Mouse (Mus musculus) forebrain, embryonic 16.5 days (tissue): ENCODE data around the gene Olfr849. TPM values are rescaled to one million over a fixed set of nuclear protein-coding genes. Genes with fewer than 3 reads are reported as not detected.

ENCODE experiments used
- ATAC-seq: fragments of 200-750 bp; cut with Nextera tagmentation; 2 replicates; pipeline ENCODE4 v1.8.0; 2017; ENCODE audit warnings: mild to moderate bottlenecking, moderate library complexity
- H3K27ac ChIP-seq: fragments of 300-500 bp; sonication (generic); 2 replicates; pipeline ENCODE4 v1.5.1; 2014; ENCODE audit warnings: low read length, control low read depth
- H3K27me3 ChIP-seq: fragments of 300-500 bp; sonication (generic); replicated peaks from 2 replicates; pipeline ENCODE4 v1.6.1; 2014; ENCODE audit warnings: low read length; ENCODE audit not compliant: control insufficient read depth, insufficient read depth
- H3K36me3 ChIP-seq: fragments of 300-500 bp; sonication (generic); 2 replicates; pipeline ENCODE4 v1.6.1; 2014; ENCODE audit not compliant: control insufficient read depth, insufficient read depth
- H3K4me1 ChIP-seq: fragments of 300-500 bp; sonication (generic); replicated peaks from 2 replicates; pipeline ENCODE4 v1.6.1; 2014; ENCODE audit warnings: low read length; ENCODE audit not compliant: control insufficient read depth, insufficient read depth
- H3K4me2 ChIP-seq: fragments of 300-500 bp; sonication (generic); 2 replicates; pipeline ENCODE4 v1.6.1; 2014; ENCODE audit warnings: mild to moderate bottlenecking, low read length, control low read depth
- H3K4me3 ChIP-seq: fragments of 300-500 bp; sonication (generic); replicated peaks from 2 replicates; pipeline ENCODE4 v1.5.1; 2014; ENCODE audit warnings: mild to moderate bottlenecking, low read length, control low read depth
- H3K9ac ChIP-seq: fragments of 300-500 bp; sonication (generic); replicated peaks from 2 replicates; pipeline ENCODE4 v1.6.1; 2014; ENCODE audit warnings: low read depth, low read length, control low read depth
- H3K9me3 ChIP-seq: fragments of 300-500 bp; sonication (generic); 2 replicates; pipeline ENCODE4 v1.6.1; 2016; ENCODE audit warnings: low read length; ENCODE audit not compliant: control insufficient read depth
- WGBS: fragments of 180-500 bp; shearing (Covaris S2); extraction: QIAGEN DNeasy Blood & Tissue Kit; methylation state at CpG from one replicate; pipeline ENCODE4 v1.1.7; 2014; 5-methylcytosine and 5-hydroxymethylcytosine counted together
- polyA plus RNA-seq: library from polyadenylated mRNA; unstranded; fragments of >200 nt; fragmentation: Nextera tagmentation; extraction: Ambion mirVana; gene quantifications from 2 replicates; pipeline ENCODE4 v1.2.1, GENCODE M21; 2015

The Olfr849 gene
- not detected in 2 replicates for polyA plus RNA-seq

- Histone ChIP-seq H3K36me3 (no peaks in the 10 kb centered on the region), H3K4me1 (no peaks in the 10 kb centered on the region), H3K9me3 (peaks cover 10% of the 10 kb centered on the region; the same call in 1 of the 2 replicates), H3K4me2 (no peak within 1 kb of the TSS), H3K9ac (no peak within 1 kb of the TSS), H3K27ac (no peak within 1 kb of the TSS), H3K4me3 (no peak within 1 kb of the TSS), H3K27me3 (no peaks in the 10 kb centered on the region)
- 85% methylated on average over 2 of the region's 2 CpGs for WGBS
- no peak for ATAC-seq
These were observed at the start of gene Olfr849 for GRCm38 (mm10) chr9:19439966-19440365. Gene Olfr849, plus strand, starts transcription at chr9:19440266.

GRCm38 (mm10) chr9:19478148-19478547 lies 38.1 kb downstream of the Olfr849 start, which contains the start of gene Olfr850:
Gene Olfr850, minus strand, starts transcription at chr9:19478248.
- Histone ChIP-seq H3K9me3 (no peaks in the 10 kb centered on the region), H3K4me1 (no peaks in the 10 kb centered on the region), H3K4me2 (no peak within 1 kb of the TSS), H3K27me3 (no peaks in the 10 kb centered on the region), H3K27ac (no peak within 1 kb of the TSS), H3K4me3 (no peak within 1 kb of the TSS), H3K9ac (no peak within 1 kb of the TSS), H3K36me3 (no peaks in the 10 kb centered on the region)
- ATAC-seq: no peak

GRCm38 (mm10) chr9:19492995-19493394 lies 52.9 kb downstream of the Olfr849 start, which contains the start of gene Olfr851:
Gene Olfr851, plus strand, starts transcription at chr9:19493295.
- peaks cover 7% of the 10 kb centered on the region; the same call in 1 of the 2 replicates for H3K9me3 ChIP-seq
- H3K4me3 ChIP-seq: no peak within 1 kb of the TSS
- no peaks in the 10 kb centered on the region for H3K4me1 ChIP-seq
- H3K9ac ChIP-seq: no peak within 1 kb of the TSS
- ATAC-seq: no peak
- H3K36me3 ChIP-seq: no peaks in the 10 kb centered on the region
- H3K4me2 ChIP-seq: no peak within 1 kb of the TSS
- no peaks in the 10 kb centered on the region for H3K27me3 ChIP-seq
- H3K27ac ChIP-seq: no peak within 1 kb of the TSS

Other genes starting within 250 kb of the Olfr849 start
- gene Olfr843, start 188.3 kb upstream of the Olfr849 start, polyA plus RNA-seq: not detected in 2 replicates
- gene Olfr844, start 123.9 kb upstream of the Olfr849 start, polyA plus RNA-seq: not detected in 2 replicates
- not detected in 2 replicates for gene Olfr845, start 103.8 kb upstream of the Olfr849 start, polyA plus RNA-seq
- not detected in 2 replicates for gene Olfr846, start 76.3 kb upstream of the Olfr849 start, polyA plus RNA-seq
- gene Olfr847, start 61.6 kb upstream of the Olfr849 start, polyA plus RNA-seq: not detected in 2 replicates
- gene Olfr850, start 38.0 kb downstream of the Olfr849 start, polyA plus RNA-seq: not detected in 2 replicates
- gene Olfr851, start 53.0 kb downstream of the Olfr849 start, polyA plus RNA-seq: not detected in 2 replicates
- gene Olfr853, start 100.8 kb downstream of the Olfr849 start, polyA plus RNA-seq: not detected in 2 replicates
- gene Olfr854, start 127.1 kb downstream of the Olfr849 start, polyA plus RNA-seq: not detected in 2 replicates
- gene Olfr855, start 142.4 kb downstream of the Olfr849 start, polyA plus RNA-seq: not detected in 2 replicates
- gene Zfp317, start 181.8 kb downstream of the Olfr849 start, polyA plus RNA-seq: 51.7 and 56.0 TPM in 2 replicates